Mouse (Mus musculus) lung, postnatal 0 days (tissue): ENCODE measurements around the gene Ccdc187. TPM values are rescaled to one million over a fixed set of nuclear protein-coding genes. Genes with fewer than 3 reads are reported as not detected.

Source experiments
- ATAC-seq: fragments of 200-750 bp; cut with Nextera tagmentation; 2 replicates; pipeline ENCODE4 v1.8.0; 2017; ENCODE audit warnings: moderate library complexity
- DNase-seq: peaks from one replicate; pipeline ENCODE4 v3.0.0-alpha.2; 2016; ENCODE audit warnings: low spot score
- H3K27ac ChIP-seq: fragments of 300-500 bp; sonication (generic); 2 replicates; pipeline ENCODE4 v1.5.1; 2014; ENCODE audit warnings: antibody characterized with exemption, mild to moderate bottlenecking, low read length, mixed read lengths
- H3K27me3 ChIP-seq: fragments of 300-500 bp; sonication (generic); replicated peaks from 2 replicates; pipeline ENCODE4 v1.6.1; 2014; ENCODE audit warnings: low read length, mixed read lengths; ENCODE audit not compliant: insufficient read depth
- H3K36me3 ChIP-seq: fragments of 300-500 bp; sonication (generic); 2 replicates; pipeline ENCODE4 v1.6.1; 2014; ENCODE audit warnings: low read length, mixed read lengths; ENCODE audit not compliant: insufficient read depth
- H3K4me1 ChIP-seq: fragments of 300-500 bp; sonication (generic); 2 replicates; pipeline ENCODE4 v1.6.1; 2014; ENCODE audit warnings: antibody characterized with exemption, low read depth, low read length, mixed read lengths; ENCODE audit not compliant: insufficient read depth
- H3K4me2 ChIP-seq: fragments of 300-500 bp; sonication (generic); replicated peaks from 2 replicates; pipeline ENCODE4 v1.6.1; 2014; ENCODE audit warnings: low read depth, mild to moderate bottlenecking, low read length, moderate library complexity, mixed read lengths
- H3K4me3 ChIP-seq: fragments of 300-500 bp; sonication (generic); 2 replicates; pipeline ENCODE4 v1.5.1; 2014; ENCODE audit warnings: low read depth, low read length
- H3K9ac ChIP-seq: fragments of 300-500 bp; sonication (generic); replicated peaks from 2 replicates; pipeline ENCODE4 v1.6.1; 2014; ENCODE audit warnings: low read depth, mild to moderate bottlenecking
- H3K9me3 ChIP-seq: fragments of 300-500 bp; sonication (generic); 2 replicates; pipeline ENCODE4 v1.6.1; 2016; ENCODE audit warnings: low read length, mixed read lengths
- CTCF ChIP-seq: IDR thresholded peaks from 2 replicates; pipeline ENCODE4 v1.5.1; 2016; ENCODE audit warnings: antibody characterized with exemption, mild to moderate bottlenecking
- EP300 ChIP-seq: IDR thresholded peaks from 2 replicates; pipeline ENCODE4 v1.6.1; 2016; ENCODE audit warnings: antibody characterized with exemption, mild to moderate bottlenecking, control low read depth
- WGBS: fragments of 180-500 bp; shearing (Covaris S2); extraction: QIAGEN DNeasy Blood & Tissue Kit; methylation state at CpG from one replicate; pipeline ENCODE4 v1.1.7; 2014; 5-methylcytosine and 5-hydroxymethylcytosine counted together
- polyA plus RNA-seq: library from polyadenylated mRNA; unstranded; fragments of >200 nt; fragmentation: Nextera tagmentation; extraction: Ambion mirVana; gene quantifications from 2 replicates; pipeline ENCODE4 v1.2.1, GENCODE M21; 2015

Gene Ccdc187
- polyA plus RNA-seq, 1 experiment from 2014 or later = 0.61 TPM

DNA sequence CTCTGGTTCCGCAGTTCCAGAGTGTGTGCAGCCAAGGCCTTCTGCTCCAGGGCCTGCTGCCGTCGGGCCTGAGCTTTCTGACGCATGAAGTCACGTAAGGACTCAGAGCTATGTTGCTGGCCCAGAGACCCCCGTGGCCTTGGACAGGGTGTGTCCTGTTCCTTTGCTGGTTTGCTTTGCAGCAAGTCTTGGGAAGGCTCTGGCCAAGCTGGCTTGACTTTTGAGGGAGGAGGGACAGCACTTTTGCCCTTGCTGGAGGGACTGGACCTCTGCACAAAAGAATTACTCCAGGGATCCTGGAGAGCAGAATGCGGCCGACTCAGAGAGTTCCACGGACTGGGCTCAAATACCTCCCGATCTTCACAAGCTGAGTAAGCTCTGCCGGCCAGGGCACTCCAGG, 13.8 kb downstream of the Ccdc187 start:
- DNase-seq = no peak
- WGBS = 74% methylated on average over 11 of the region's 11 CpGs
- no peaks in the 10 kb centered on the region for H3K9me3 ChIP-seq

DNA sequence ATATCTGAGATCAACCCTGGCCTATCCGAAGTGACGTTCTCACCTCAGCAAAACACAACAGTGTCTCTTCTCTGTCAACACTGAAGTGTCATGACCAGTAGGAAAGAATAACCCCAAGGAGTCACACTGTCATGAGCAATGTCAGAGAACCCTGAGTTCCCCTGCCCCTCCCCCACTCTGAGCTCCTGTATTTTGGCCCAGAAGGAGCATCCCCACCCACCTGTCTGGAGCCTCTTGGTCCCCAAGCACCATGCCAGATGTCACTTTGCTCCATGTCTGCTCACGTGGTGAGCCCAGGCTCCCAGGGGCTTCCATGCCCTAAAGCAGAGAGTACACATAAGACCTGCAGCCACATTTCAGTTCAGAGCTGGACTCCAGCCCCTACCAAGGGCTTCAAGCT, 14.6 kb downstream of the Ccdc187 start:
- WGBS = 74% methylated on average over 3 of the region's 3 CpGs
- H3K9me3 ChIP-seq = no peaks in the 10 kb centered on the region
- H3K27ac ChIP-seq = no peak overlapping the region

More for the DNA sequence above, 13.8 kb downstream of the Ccdc187 start:
- no peak overlapping the region for H3K4me2 ChIP-seq
- H3K36me3 ChIP-seq = no peaks in the 10 kb centered on the region
- no peak overlapping the region for H3K27ac ChIP-seq
- TF ChIP-seq CTCF = no peak
- TF ChIP-seq EP300 = no peak
- no peak overlapping the region for H3K9ac ChIP-seq
- no peaks in the 10 kb centered on the region for H3K27me3 ChIP-seq
- no peak; the same call in 1 of the 2 replicates for ATAC-seq
- no peaks in the 10 kb centered on the region for H3K4me1 ChIP-seq
- H3K4me3 ChIP-seq = no peak overlapping the region

DNA sequence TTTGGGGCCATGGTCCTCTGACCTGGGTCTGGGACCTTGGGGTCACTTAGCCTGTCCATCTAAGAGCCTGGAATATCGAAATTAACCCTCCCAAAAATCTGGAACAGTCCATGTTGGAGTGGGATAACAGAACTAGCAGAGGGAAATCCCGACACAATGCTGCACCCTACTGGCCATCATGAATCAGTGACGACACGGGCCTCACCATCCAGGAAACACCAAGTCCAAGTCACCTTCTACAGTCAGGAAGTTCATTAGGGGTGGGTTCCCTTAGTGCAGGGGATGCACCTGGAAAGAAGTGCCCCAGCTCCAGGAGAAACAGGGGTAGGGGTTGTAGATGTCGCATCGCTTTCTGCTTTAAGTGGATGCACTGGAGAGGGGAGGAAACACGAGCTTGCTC, 20.7 kb downstream of the Ccdc187 start:
- H3K4me2 ChIP-seq = no peak overlapping the region
- H3K4me1 ChIP-seq = no peaks in the 10 kb centered on the region
- ATAC-seq (peak; percentile 54; the same call in 1 of the 2 replicates), DNase-seq (peak; percentile 81)
- no peaks in the 10 kb centered on the region for H3K27me3 ChIP-seq
- H3K27ac ChIP-seq = no peak overlapping the region
- no peaks in the 10 kb centered on the region for H3K36me3 ChIP-seq
- H3K9me3 ChIP-seq = no peaks in the 10 kb centered on the region
- TF ChIP-seq EP300 (no peak), CTCF (peak; percentile 90)
- 13% methylated on average over 7 of the region's 7 CpGs for WGBS
- no peak overlapping the region for H3K4me3 ChIP-seq
- H3K9ac ChIP-seq = no peak overlapping the region

More for the DNA sequence above, 14.6 kb downstream of the Ccdc187 start:
- H3K4me1 ChIP-seq = no peaks in the 10 kb centered on the region
- TF ChIP-seq CTCF (no peak), EP300 (no peak)
- H3K4me3 ChIP-seq = no peak overlapping the region
- DNase-seq = no peak
- H3K27me3 ChIP-seq = no peaks in the 10 kb centered on the region
- no peaks in the 10 kb centered on the region for H3K36me3 ChIP-seq
- no peak overlapping the region for H3K4me2 ChIP-seq
- no peak for ATAC-seq
- H3K9ac ChIP-seq = no peak overlapping the region

DNA sequence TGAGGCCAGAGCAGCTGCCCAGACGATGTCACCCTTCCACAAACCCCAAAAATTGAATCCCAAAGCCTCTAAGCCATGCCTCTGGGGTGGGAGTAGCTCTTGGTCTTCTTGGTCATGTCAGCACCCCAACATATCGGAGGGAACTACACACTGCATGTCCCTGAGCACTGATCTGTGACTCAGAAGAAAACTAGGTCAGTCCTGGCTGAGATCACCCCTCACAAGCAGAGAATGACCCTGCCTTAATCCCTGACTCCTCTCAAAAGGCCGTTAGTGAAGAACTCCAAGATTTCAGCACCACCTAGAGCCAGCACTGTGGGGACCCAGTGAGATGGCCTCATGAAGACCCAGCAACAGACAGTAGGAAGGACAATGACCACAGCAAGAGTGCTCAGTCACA, 26.1 kb downstream of the Ccdc187 start:
- Histone ChIP-seq H3K4me2 (no peak overlapping the region), H3K9ac (no peak overlapping the region), H3K4me1 (no peaks in the 10 kb centered on the region), H3K27me3 (no peaks in the 10 kb centered on the region), H3K36me3 (no peaks in the 10 kb centered on the region), H3K27ac (no peak overlapping the region), H3K9me3 (no peaks in the 10 kb centered on the region), H3K4me3 (no peak overlapping the region)
- 62% methylated on average over 3 of the region's 3 CpGs for WGBS
- no peak for DNase-seq
- no peak for ATAC-seq
- no peak for TF ChIP-seq CTCF
- no peak for TF ChIP-seq EP300

DNA sequence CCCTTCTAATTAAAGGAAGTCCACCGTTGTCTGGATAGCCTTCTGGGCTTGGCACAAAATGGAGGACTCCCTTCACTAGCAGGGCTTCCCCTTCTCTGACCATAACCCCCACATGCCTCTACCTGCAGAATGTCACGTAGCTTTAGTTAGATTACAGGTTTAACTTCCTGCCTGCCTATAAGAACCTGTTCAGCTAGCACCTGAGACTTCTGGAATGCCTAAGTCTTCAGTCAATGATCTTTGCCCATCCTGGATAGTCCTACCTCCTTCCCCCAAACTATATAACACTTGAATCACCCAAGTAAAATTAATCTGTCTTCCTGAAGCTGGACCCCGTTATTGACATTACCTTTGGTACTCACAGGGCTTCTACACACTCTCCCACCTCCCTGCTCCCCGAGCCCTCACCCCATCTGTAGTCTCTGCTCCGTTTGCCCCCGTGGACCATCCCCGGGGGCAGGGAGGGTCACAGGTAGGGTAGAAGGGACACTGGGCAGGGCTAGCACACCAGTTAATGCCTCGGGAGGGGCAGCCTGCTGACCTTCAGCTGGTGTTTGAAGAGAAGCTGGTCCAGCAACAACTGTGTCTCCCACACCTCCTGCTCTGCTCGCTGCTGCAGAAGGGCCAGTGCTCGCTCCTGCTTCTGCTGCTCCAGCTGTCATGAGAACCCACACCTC, 28.2 kb downstream of the Ccdc187 start:
- H3K4me2 ChIP-seq = no peak overlapping the region
- H3K4me1 ChIP-seq = no peaks in the 10 kb centered on the region
- ATAC-seq (no peak), DNase-seq (no peak)
- H3K4me3 ChIP-seq = no peak overlapping the region
- no peaks in the 10 kb centered on the region for H3K36me3 ChIP-seq
- no peaks in the 10 kb centered on the region for H3K9me3 ChIP-seq
- WGBS = 67% methylated on average over 10 of the region's 10 CpGs
- no peaks in the 10 kb centered on the region for H3K27me3 ChIP-seq
- no peak for TF ChIP-seq CTCF
- no peak for TF ChIP-seq EP300
- H3K27ac ChIP-seq = no peak overlapping the region
- H3K9ac ChIP-seq = no peak overlapping the region

DNA sequence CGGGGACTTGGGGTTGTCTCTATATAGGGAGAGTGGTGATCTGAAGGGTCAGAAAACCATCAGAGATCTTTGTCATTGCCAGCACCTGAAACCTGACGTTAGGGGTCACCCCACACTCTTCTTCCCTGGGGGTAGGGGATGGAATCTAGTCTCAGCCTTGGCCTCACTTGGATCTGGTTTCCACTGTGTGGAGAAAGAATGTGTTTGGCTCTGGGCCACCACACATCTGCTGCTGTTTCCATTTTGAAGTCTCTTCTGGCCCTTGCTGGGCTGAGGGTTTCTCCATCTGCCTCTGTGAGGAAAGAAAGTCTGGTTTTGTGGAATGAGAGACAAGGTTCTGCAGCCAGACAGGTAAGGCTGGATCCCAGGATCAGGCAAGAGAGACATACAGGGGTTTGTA, 29.3 kb downstream of the Ccdc187 start:
- no peak for DNase-seq
- H3K4me1 ChIP-seq = no peaks in the 10 kb centered on the region
- H3K4me2 ChIP-seq = no peak overlapping the region
- H3K4me3 ChIP-seq = no peak overlapping the region
- H3K27ac ChIP-seq = no peak overlapping the region
- H3K9ac ChIP-seq = no peak overlapping the region
- no peaks in the 10 kb centered on the region for H3K27me3 ChIP-seq
- TF ChIP-seq CTCF = no peak
- TF ChIP-seq EP300 = no peak
- WGBS = 66% methylated on average over 2 of the region's 2 CpGs
- ATAC-seq = no peak
- H3K36me3 ChIP-seq = no peaks in the 10 kb centered on the region
- no peaks in the 10 kb centered on the region for H3K9me3 ChIP-seq

DNA sequence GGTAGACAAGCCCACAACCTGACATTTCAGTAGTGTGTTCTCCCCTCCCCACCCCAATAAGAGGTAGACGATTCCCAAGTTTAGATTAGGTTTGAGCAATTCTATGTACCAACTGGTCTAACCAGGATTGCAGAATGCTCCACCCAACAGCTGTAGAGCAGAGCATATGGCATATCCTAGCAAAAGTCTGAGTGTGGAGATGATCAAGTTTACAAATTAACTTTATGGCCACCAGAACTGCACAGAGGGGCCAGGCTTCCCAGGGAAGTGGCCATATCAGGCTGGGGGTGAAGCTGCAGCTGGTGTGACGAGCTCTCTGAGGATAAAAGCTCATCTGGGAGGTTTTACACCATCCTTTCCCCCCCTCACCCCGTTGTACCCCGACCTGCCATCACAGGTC, 29.7 kb downstream of the Ccdc187 start:
- WGBS = 63% methylated on average over 4 of the region's 4 CpGs
- no peaks in the 10 kb centered on the region for H3K4me1 ChIP-seq
- H3K9ac ChIP-seq = no peak overlapping the region
- H3K9me3 ChIP-seq = no peaks in the 10 kb centered on the region
- H3K27ac ChIP-seq = no peak overlapping the region
- TF ChIP-seq EP300 (no peak), CTCF (no peak)
- H3K4me3 ChIP-seq = no peak overlapping the region
- no peaks in the 10 kb centered on the region for H3K36me3 ChIP-seq
- DNase-seq = no peak
- H3K27me3 ChIP-seq = no peaks in the 10 kb centered on the region
- no peak overlapping the region for H3K4me2 ChIP-seq
- ATAC-seq = no peak
